Mouse (Mus musculus) heart, embryonic 16.5 days (tissue): ENCODE measurements at regions not wholly inside any gene's neighbourhood (a gene's known extent, or its start where the extent isn't known, plus 50 kb on each side); places are given as distances from the start of the nearest gene placed in this dataset.
A peak's percentile ranks its signal among the peaks of the same experiment; 100 is the strongest.

Experiments used
- ATAC-seq: fragments of 200-750 bp; cut with Nextera tagmentation; replicated peaks from 2 replicates; pipeline ENCODE4 v1.8.0; 2017; ENCODE audit warnings: moderate number of reproducible peaks; ENCODE audit not compliant: insufficient read depth, low FRiP score; ENCODE audit errors: extremely low read depth
- H3K27ac ChIP-seq: fragments of 300-500 bp; sonication (generic); 2 replicates; pipeline ENCODE4 v1.5.1; 2014; ENCODE audit warnings: mild to moderate bottlenecking, low read length, control low read depth, moderate library complexity
- H3K27me3 ChIP-seq: fragments of 300-500 bp; sonication (generic); 2 replicates; pipeline ENCODE4 v1.6.1; 2014; ENCODE audit warnings: low read length, mixed read lengths; ENCODE audit not compliant: control insufficient read depth, insufficient read depth
- H3K36me3 ChIP-seq: fragments of 300-500 bp; sonication (generic); 2 replicates; pipeline ENCODE4 v1.6.1; 2014; ENCODE audit not compliant: control insufficient read depth, insufficient read depth
- H3K4me1 ChIP-seq: fragments of 300-500 bp; sonication (generic); 2 replicates; pipeline ENCODE4 v1.6.1; 2014; ENCODE audit warnings: low read length, mixed read lengths; ENCODE audit not compliant: control insufficient read depth, insufficient read depth
- H3K4me2 ChIP-seq: fragments of 300-500 bp; sonication (generic); 2 replicates; pipeline ENCODE4 v1.6.1; 2014; ENCODE audit warnings: low read depth, mild to moderate bottlenecking, control low read depth, low read length
- H3K4me3 ChIP-seq: fragments of 300-500 bp; sonication (generic); 2 replicates; pipeline ENCODE4 v1.5.1; 2014; ENCODE audit warnings: mild to moderate bottlenecking, control low read depth, low read length
- H3K9ac ChIP-seq: fragments of 300-500 bp; sonication (generic); 2 replicates; pipeline ENCODE4 v1.6.1; 2014; ENCODE audit warnings: low read length, control low read depth
- H3K9me3 ChIP-seq: fragments of 300-500 bp; sonication (generic); replicated peaks from 2 replicates; pipeline ENCODE4 v1.6.1; 2016; ENCODE audit warnings: low read length; ENCODE audit not compliant: control insufficient read depth
- WGBS: fragments of 180-500 bp; shearing (Covaris S2); extraction: QIAGEN DNeasy Blood & Tissue Kit; methylation state at CpG from one replicate; pipeline ENCODE4 v1.1.7; 2014; 5-methylcytosine and 5-hydroxymethylcytosine counted together

GRCm38 (mm10) chr4:12837097-12837426 is 665.2 kb upstream of the Fam92a start:
- H3K9ac ChIP-seq: no peak overlapping the region
- no peaks in the 10 kb centered on the region for H3K27me3 ChIP-seq
- WGBS: 39% methylated on average over 1 of the region's 1 CpGs
- no peaks in the 10 kb centered on the region for H3K36me3 ChIP-seq
- H3K4me1 ChIP-seq: no peaks in the 10 kb centered on the region
- ATAC-seq: no peak
- H3K4me2 ChIP-seq: no peak overlapping the region
- H3K4me3 ChIP-seq: no peak overlapping the region
- no peak overlapping the region for H3K27ac ChIP-seq
- no peaks in the 10 kb centered on the region for H3K9me3 ChIP-seq

DNA sequence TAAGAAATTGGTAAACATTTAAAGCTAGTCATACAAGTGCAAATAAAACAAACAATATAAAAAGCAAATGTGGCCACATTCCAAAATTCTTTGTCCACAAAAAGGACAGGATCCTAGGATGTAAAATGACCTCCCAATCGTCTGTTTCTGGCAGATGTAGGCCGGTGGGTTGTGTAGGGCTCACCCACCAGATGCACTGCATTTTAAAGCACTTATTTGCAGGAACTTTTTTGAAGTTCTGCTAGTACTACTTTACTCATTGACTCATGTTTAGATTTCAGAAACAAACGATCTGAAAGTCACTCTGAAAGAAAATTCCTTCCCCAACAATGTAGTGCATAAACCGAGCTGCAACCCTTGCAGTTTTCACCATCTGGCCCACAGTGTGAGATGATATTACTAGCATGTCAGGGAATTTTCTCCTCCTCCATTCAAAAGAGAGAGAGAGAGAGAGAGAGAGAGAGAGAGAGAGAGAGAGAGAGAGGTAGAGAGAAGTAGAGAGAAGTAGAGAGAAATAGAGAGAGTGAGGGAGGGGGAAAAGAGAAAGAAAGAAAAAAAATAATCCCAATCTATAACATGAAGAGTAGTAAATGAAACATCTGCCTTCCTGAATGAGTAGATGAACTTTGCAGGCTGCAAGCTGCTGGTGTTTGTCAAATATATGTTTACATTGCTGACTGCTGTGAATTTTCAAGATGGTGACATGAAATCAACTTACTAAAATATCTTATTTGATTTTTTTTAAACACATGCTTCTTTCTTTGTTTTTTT is 664.7 kb upstream of the Fam92a start:
- no peak overlapping the region for H3K4me3 ChIP-seq
- H3K4me1 ChIP-seq: no peaks in the 10 kb centered on the region
- no peak overlapping the region for H3K27ac ChIP-seq
- no peak overlapping the region for H3K9ac ChIP-seq
- no peaks in the 10 kb centered on the region for H3K36me3 ChIP-seq
- H3K9me3 ChIP-seq: no peaks in the 10 kb centered on the region
- H3K27me3 ChIP-seq: no peaks in the 10 kb centered on the region
- no peak for ATAC-seq
- 50% methylated on average over 4 of the region's 4 CpGs for WGBS
- H3K4me2 ChIP-seq: no peak overlapping the region

- no peaks in the 10 kb centered on the region for H3K27me3 ChIP-seq
- H3K9me3 ChIP-seq: no peaks in the 10 kb centered on the region
- H3K9ac ChIP-seq: no peak overlapping the region
- no peak overlapping the region for H3K27ac ChIP-seq
- 82% methylated on average over 1 of the region's 1 CpGs for WGBS
- no peak for ATAC-seq
- H3K4me3 ChIP-seq: no peak overlapping the region
- H3K4me2 ChIP-seq: no peak overlapping the region
- H3K4me1 ChIP-seq: no peaks in the 10 kb centered on the region
- H3K36me3 ChIP-seq: no peaks in the 10 kb centered on the region
Observed at GRCm38 (mm10) chr4:12826419-12826818, 654.6 kb upstream of the Fam92a start.

- ATAC-seq: no peak
- H3K4me1 ChIP-seq: no peaks in the 10 kb centered on the region
Observed at GRCm38 (mm10) chr4:12814251-12814650, 642.4 kb upstream of the Fam92a start.

GRCm38 (mm10) chr4:12801186-12801585 is 629.4 kb upstream of the Fam92a start:
- peak; percentile 58 for ATAC-seq
- H3K36me3 ChIP-seq: no peaks in the 10 kb centered on the region
- WGBS: 39% methylated on average over 3 of the region's 3 CpGs
- no peaks in the 10 kb centered on the region for H3K27me3 ChIP-seq
- H3K9ac ChIP-seq: no peak overlapping the region
- H3K9me3 ChIP-seq: no peaks in the 10 kb centered on the region
- no peak overlapping the region for H3K4me2 ChIP-seq
- H3K4me3 ChIP-seq: no peak overlapping the region
- peaks cover 7% of the 10 kb centered on the region; the same call in 1 of the 2 replicates for H3K4me1 ChIP-seq
- peak overlapping the region; percentile 64 for H3K27ac ChIP-seq

More at GRCm38 (mm10) chr4:12814251-12814650, 642.4 kb upstream of the Fam92a start:
- no peak overlapping the region for H3K9ac ChIP-seq
- no peak overlapping the region for H3K27ac ChIP-seq
- H3K4me3 ChIP-seq: no peak overlapping the region
- no peaks in the 10 kb centered on the region for H3K36me3 ChIP-seq
- H3K27me3 ChIP-seq: no peaks in the 10 kb centered on the region
- no peak overlapping the region for H3K4me2 ChIP-seq
- 88% methylated on average over 2 of the region's 2 CpGs for WGBS
- H3K9me3 ChIP-seq: no peaks in the 10 kb centered on the region

DNA sequence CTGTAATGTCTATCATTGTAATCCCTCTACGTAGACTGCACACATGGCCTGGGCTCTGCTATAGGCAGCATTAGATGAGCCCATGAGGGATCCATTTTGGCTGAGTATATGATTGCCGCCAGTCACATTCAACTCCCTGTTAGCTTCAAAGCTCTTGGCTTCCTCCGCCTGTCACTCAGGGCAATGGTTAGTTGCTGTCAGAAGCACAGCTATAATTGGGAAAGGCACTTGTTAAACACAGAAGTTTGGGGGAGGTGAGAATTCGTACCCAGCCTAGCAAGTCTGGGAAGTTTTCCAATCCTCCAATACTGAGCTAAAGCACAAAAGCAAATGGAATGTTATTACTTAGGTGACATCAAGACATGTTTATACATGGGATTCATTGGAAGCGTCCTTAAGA is 627.7 kb upstream of the Fam92a start:
- no peaks in the 10 kb centered on the region for H3K27me3 ChIP-seq
- ATAC-seq: no peak
- H3K9ac ChIP-seq: no peak overlapping the region
- H3K9me3 ChIP-seq: no peaks in the 10 kb centered on the region
- H3K4me2 ChIP-seq: no peak overlapping the region
- no peak overlapping the region for H3K27ac ChIP-seq
- 80% methylated on average over 5 of the region's 5 CpGs for WGBS
- peaks cover 7% of the 10 kb centered on the region; the same call in 1 of the 2 replicates for H3K4me1 ChIP-seq
- H3K36me3 ChIP-seq: no peaks in the 10 kb centered on the region
- H3K4me3 ChIP-seq: no peak overlapping the region

DNA sequence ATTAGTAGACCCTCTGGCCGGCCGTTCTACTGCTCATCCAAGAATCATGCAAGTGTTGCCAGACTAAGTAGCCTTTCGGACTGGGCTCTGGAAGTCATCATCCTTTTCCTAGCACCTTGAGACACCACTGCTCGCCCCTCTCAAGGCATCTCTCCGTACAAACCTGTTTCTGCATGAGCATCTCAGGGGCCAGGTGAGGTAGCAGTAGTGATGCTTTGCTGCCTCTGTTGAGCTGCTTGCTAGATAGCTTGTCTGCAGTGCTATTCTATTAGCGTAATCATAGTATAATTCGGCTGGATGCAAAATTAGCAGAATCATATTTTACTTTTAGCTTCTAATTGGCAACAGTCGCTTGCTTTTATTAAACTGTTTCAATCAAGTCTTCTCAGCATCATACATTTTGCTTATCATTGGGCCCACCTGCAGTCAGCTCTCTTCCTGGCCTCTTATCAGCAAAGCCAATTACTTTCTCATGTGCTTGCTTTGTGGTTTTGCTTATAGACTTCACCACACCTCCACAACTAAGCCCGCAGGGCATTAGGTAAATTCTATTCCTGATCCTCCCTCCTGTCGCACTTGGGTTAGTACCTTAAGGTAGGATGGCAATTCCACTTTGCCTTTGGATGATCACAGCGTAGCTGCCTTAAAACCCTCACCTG is 621.1 kb upstream of the Fam92a start:
- WGBS: 74% methylated on average over 11 of the region's 11 CpGs
- no peak for ATAC-seq
- no peak overlapping the region for H3K4me2 ChIP-seq
- no peak overlapping the region for H3K4me3 ChIP-seq
- no peak overlapping the region for H3K9ac ChIP-seq
- no peaks in the 10 kb centered on the region for H3K27me3 ChIP-seq
- H3K9me3 ChIP-seq: no peaks in the 10 kb centered on the region
- H3K27ac ChIP-seq: no peak overlapping the region
- no peaks in the 10 kb centered on the region for H3K36me3 ChIP-seq
- H3K4me1 ChIP-seq: no peaks in the 10 kb centered on the region

DNA sequence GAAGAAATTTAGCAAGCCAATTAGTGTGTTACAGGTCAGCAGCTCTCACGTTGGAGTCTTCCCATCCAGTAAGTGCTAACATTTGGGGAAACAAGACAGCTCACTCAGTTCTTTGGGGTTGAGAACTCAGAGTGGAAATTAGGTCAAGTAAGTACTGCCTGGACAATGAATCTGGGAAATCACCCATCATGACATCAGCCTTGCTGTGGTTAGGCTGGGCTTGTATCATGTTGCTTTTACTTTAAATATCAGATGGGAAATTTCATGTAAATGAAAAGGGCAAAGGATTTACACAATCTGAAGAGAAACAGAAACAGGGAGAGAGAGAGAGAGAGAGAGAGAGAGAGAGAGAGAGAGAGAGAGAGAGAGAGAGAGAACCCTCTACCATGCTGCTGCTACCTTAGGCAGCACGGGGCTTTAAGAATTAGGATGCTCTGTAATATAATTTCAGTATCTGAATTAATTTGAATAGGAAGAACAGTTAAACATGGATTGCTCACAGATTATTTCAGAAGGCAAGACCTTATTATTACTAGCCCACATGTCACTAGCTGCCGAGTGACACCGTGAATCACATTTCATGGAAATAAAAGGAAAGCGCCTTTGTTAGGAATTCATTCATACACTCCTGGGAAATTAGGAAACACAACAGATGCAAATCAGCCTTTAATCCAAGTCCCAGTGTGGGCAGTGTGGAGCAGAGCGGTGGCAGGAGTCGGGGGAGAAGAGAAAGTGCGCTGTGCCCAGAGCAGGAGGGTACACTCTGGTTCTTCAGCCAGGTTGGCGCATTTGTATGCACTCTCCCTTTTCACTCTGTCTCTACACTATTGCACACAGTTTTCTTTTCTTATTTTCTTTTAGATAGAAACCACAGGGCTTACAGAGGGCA is 620.2 kb upstream of the Fam92a start:
- Histone ChIP-seq H3K4me2 (no peak overlapping the region), H3K4me1 (no peaks in the 10 kb centered on the region), H3K27me3 (no peaks in the 10 kb centered on the region), H3K9ac (no peak overlapping the region), H3K36me3 (no peaks in the 10 kb centered on the region), H3K27ac (no peak overlapping the region), H3K4me3 (no peak overlapping the region), H3K9me3 (no peaks in the 10 kb centered on the region)
- ATAC-seq: no peak
- WGBS: 87% methylated on average over 9 of the region's 9 CpGs

- peaks cover 15% of the 10 kb centered on the region for H3K4me1 ChIP-seq
- H3K4me2 ChIP-seq: no peak overlapping the region
- no peak overlapping the region for H3K4me3 ChIP-seq
- H3K27ac ChIP-seq: no peak overlapping the region
- no peaks in the 10 kb centered on the region for H3K27me3 ChIP-seq
- ATAC-seq: no peak
- WGBS: 55% methylated on average over 4 of the region's 4 CpGs
- H3K36me3 ChIP-seq: no peaks in the 10 kb centered on the region
- no peak overlapping the region for H3K9ac ChIP-seq
- no peaks in the 10 kb centered on the region for H3K9me3 ChIP-seq
Observed at GRCm38 (mm10) chr4:12785840-12786239, 614.0 kb upstream of the Fam92a start.
